Mouse (Mus musculus): Measurements from ENCODE around the gene Olfr1222. TPM values are rescaled to one million over a fixed set of nuclear protein-coding genes. Genes with fewer than 3 reads are reported as not detected.

Olfr1222 gene
- total and polyA plus RNA-seq, 3 experiments = not detected

- Histone ChIP-seq H3K4me2 (ENCODE audit: insufficient read depth, low read depth, poor library complexity, severe bottlenecking) (no peak within 1 kb of the TSS), H3K9me3 (replicated peaks; ENCODE audit: low read length) (peaks cover 17% of the 10 kb centered on the region), H3K27ac (ENCODE audit: insufficient read depth, low read depth) (no peak within 1 kb of the TSS), H3K4me1 (ENCODE audit: control insufficient read depth in 1 of 2, insufficient read depth in 2 of 2) (no peaks in the 10 kb centered on the region), H3K79me2 (replicated peaks; ENCODE audit: control insufficient read depth, extremely low read depth, insufficient read depth, poor library complexity, severe bottlenecking) (no peaks in the 10 kb centered on the region), H3K9ac (ENCODE audit: insufficient read depth, low read depth) (no peak within 1 kb of the TSS), H3K27me3 (replicated peaks) (no peaks in the 10 kb centered on the region), H3K36me3 (replicated peaks in 1 of 2; ENCODE audit: control insufficient read depth in 1 of 2, insufficient read depth in 1 of 2, low read length in 1 of 2) (no peaks in the 10 kb centered on the region), H3K4me3 (replicated peaks in 1 of 3; ENCODE audit: low read depth in 2 of 3, low read length in 2 of 3, poor library complexity in 1 of 3) (no peak within 1 kb of the TSS)
- in situ Hi-C loops (cut with MboI; ENCODE audit: low pct_ligation_motif_present, low pct_unique_long_range_greater_than_20kb, low sequenced_read_pairs) (no loop called here), dilution Hi-C loops (cut with MboI; ENCODE audit: extremely low pct_ligation_motif_present, extremely low pct_unique_long_range_greater_than_20kb, low sequenced_read_pairs) (no loop called here)
- DNase-seq (ENCODE audit: extremely low read depth) = no peak
- no peak for TF ChIP-seq EP300 (IDR thresholded peaks at IDR 0.05; ENCODE audit: low read length)
- TF ChIP-seq TCF12 (IDR thresholded peaks at IDR 0.05; ENCODE audit: low read depth, low read length) = no peak
- TF ChIP-seq MAFK (IDR thresholded peaks at IDR 0.05; ENCODE audit: insufficient replicate concordance, low read length) = no peak
- no peak for TF ChIP-seq CTCF (conservative IDR thresholded peaks at IDR 0.05 in 1 of 2, IDR thresholded peaks at IDR 0.05 in 1 of 2; ENCODE audit: low read depth in 2 of 2, low read length in 2 of 2)
- no peak for TF ChIP-seq UBTF (IDR thresholded peaks at IDR 0.05; ENCODE audit: low read depth, low read length)
- TF ChIP-seq SMC3 (IDR thresholded peaks at IDR 0.05; ENCODE audit: low read depth, low read length) = no peak
- no peak for TF ChIP-seq E2F4 (IDR thresholded peaks at IDR 0.05; ENCODE audit: insufficient replicate concordance, low read depth, low read length)
- TF ChIP-seq NELFE (IDR thresholded peaks at IDR 0.05; ENCODE audit: low read depth, low read length) = no peak
- TF ChIP-seq CHD2 (IDR thresholded peaks at IDR 0.05; ENCODE audit: low read length) = no peak
- TF ChIP-seq JUN (IDR thresholded peaks at IDR 0.05; ENCODE audit: insufficient read depth, low read depth, low read length) = no peak
- no peak for TF ChIP-seq HCFC1 (IDR thresholded peaks at IDR 0.05; ENCODE audit: low read depth, low read length)
- TF ChIP-seq ZMIZ1 (IDR thresholded peaks at IDR 0.05; ENCODE audit: low read depth, low read length) = no peak
- no peak for TF ChIP-seq JUND (conservative IDR thresholded peaks at IDR 0.05; ENCODE audit: low read depth, low read length)
- no peak for TF ChIP-seq NRF1 (IDR thresholded peaks at IDR 0.05; ENCODE audit: low read depth, low read length)
Observed at GRCm38 (mm10) chr2:89106735-89107134, 26.1 kb downstream of the Olfr1222 start, which contains the start of gene Olfr1220. Gene Olfr1220, minus strand, starts transcription at chr2:89106835.

DNA sequence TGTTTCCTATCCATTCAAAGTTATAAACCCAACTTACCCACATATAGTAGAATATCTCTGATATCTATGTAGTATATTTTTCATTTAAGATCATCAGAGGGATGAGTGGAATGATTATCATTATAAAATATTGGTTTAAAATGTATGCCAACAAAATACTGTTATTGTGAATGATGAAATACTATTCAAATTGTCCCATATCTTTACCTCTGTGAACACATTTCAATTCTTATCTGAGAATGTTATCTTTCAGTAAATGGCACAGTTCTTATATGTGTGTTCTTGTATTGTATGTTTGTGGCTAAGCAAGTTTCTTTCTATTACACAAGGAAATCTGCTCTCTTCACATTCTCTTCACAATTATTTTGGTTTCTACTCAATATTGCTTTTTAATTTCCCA, 27.2 kb downstream of the Olfr1222 start:
- dilution Hi-C loops (cut with MboI; ENCODE audit: extremely low pct_ligation_motif_present, extremely low pct_unique_long_range_greater_than_20kb, low sequenced_read_pairs) (no loop called here), in situ Hi-C loops (cut with MboI; ENCODE audit: low pct_ligation_motif_present, low pct_unique_long_range_greater_than_20kb, low sequenced_read_pairs) (no loop called here)
- H3K9ac ChIP-seq (ENCODE audit: insufficient read depth, low read depth) = no peak overlapping the region

More for the DNA sequence above, 27.2 kb downstream of the Olfr1222 start:
- TF ChIP-seq CHD1 (IDR thresholded peaks at IDR 0.05; ENCODE audit: low read depth, low read length) (no peak), NELFE (IDR thresholded peaks at IDR 0.05; ENCODE audit: low read depth, low read length) (no peak), RAD21 (IDR thresholded peaks at IDR 0.05; ENCODE audit: low read depth, low read length) (no peak), SMC3 (IDR thresholded peaks at IDR 0.05; ENCODE audit: low read depth, low read length) (no peak), POLR2A (IDR thresholded peaks at IDR 0.05; ENCODE audit: low read depth, low read length) (no peak), TBP (conservative IDR thresholded peaks at IDR 0.05; ENCODE audit: low read depth, low read length) (no peak), MYC (IDR thresholded peaks at IDR 0.05; ENCODE audit: low read depth, low read length) (no peak), CHD2 (IDR thresholded peaks at IDR 0.05; ENCODE audit: low read length) (no peak), POLR2AphosphoS2 (IDR thresholded peaks at IDR 0.05; ENCODE audit: low read depth, low read length) (no peak), MXI1 (IDR thresholded peaks at IDR 0.05; ENCODE audit: low read depth, low read length) (no peak), ZNF384 (IDR thresholded peaks at IDR 0.05; ENCODE audit: low read depth, low read length) (no peak), HCFC1 (IDR thresholded peaks at IDR 0.05; ENCODE audit: low read depth, low read length) (no peak), KAT2A (IDR thresholded peaks at IDR 0.05; ENCODE audit: insufficient replicate concordance, low read length) (no peak), UBTF (IDR thresholded peaks at IDR 0.05; ENCODE audit: low read depth, low read length) (no peak)
- H3K4me1 ChIP-seq (ENCODE audit: control insufficient read depth in 1 of 2, insufficient read depth in 2 of 2) = no peaks in the 10 kb centered on the region
- H3K79me2 ChIP-seq (replicated peaks; ENCODE audit: control insufficient read depth, extremely low read depth, insufficient read depth, poor library complexity, severe bottlenecking) = no peaks in the 10 kb centered on the region
- no peak for DNase-seq (ENCODE audit: extremely low read depth)
- H3K4me3 ChIP-seq (replicated peaks in 1 of 3; ENCODE audit: low read depth in 2 of 3, low read length in 2 of 3, poor library complexity in 1 of 3) = no peak overlapping the region
- H3K27me3 ChIP-seq (replicated peaks) = no peaks in the 10 kb centered on the region
- no peaks in the 10 kb centered on the region for H3K36me3 ChIP-seq (replicated peaks in 1 of 2; ENCODE audit: control insufficient read depth in 1 of 2, insufficient read depth in 1 of 2, low read length in 1 of 2)
- no peak overlapping the region for H3K27ac ChIP-seq (ENCODE audit: insufficient read depth, low read depth)
- H3K9me3 ChIP-seq (replicated peaks; ENCODE audit: low read length) = peaks cover 13% of the 10 kb centered on the region
- H3K4me2 ChIP-seq (ENCODE audit: insufficient read depth, low read depth, poor library complexity, severe bottlenecking) = no peak overlapping the region

Measured in CH12.LX (cell line).